Mouse (Mus musculus): Measurements from ENCODE around the gene Gfpt2. TPM values are rescaled to one million over a fixed set of nuclear protein-coding genes. Genes with fewer than 3 reads are reported as not detected.

The Gfpt2 gene
- polyA plus RNA-seq, 1 experiment from 2014 or later = 1.6 TPM

- H3K4me2 ChIP-seq = no peak overlapping the region
- peak; percentile 87 for ATAC-seq (ENCODE audit: low read depth)
Observed at GRCm38 (mm10) chr11:49863926-49864325, 69.9 kb downstream of the Gfpt2 start.

GRCm38 (mm10) chr11:49867320-49867719 is 73.3 kb downstream of the Gfpt2 start:
- no peak for ATAC-seq (ENCODE audit: low read depth)
- no peaks in the 10 kb centered on the region for H3K9me3 ChIP-seq (replicated peaks)
- 77% methylated on average over 5 of the region's 5 CpGs for WGBS (ENCODE audit: insufficient replicate concordance)

More at GRCm38 (mm10) chr11:49863926-49864325, 69.9 kb downstream of the Gfpt2 start:
- Histone ChIP-seq H3K9ac (no peak overlapping the region), H3K9me3 (replicated peaks) (no peaks in the 10 kb centered on the region), H3K36me3 (peaks cover 35% of the 10 kb centered on the region), H3K4me3 (replicated peaks) (no peak overlapping the region), H3K27ac (peak overlapping the region; percentile 50), H3K4me1 (replicated peaks) (peaks cover 48% of the 10 kb centered on the region), H3K27me3 (no peaks in the 10 kb centered on the region)
- DNase-seq = peak; percentile 33

GRCm38 (mm10) chr11:49869762-49870161 is 75.8 kb downstream of the Gfpt2 start:
- Histone ChIP-seq H3K27me3 (no peaks in the 10 kb centered on the region), H3K9me3 (replicated peaks) (no peaks in the 10 kb centered on the region), H3K4me3 (replicated peaks) (no peak overlapping the region), H3K4me1 (replicated peaks) (peaks cover 26% of the 10 kb centered on the region), H3K27ac (no peak overlapping the region), H3K9ac (no peak overlapping the region), H3K4me2 (no peak overlapping the region), H3K36me3 (peaks cover 62% of the 10 kb centered on the region)
- ATAC-seq (ENCODE audit: low read depth) (no peak), DNase-seq (peak; percentile 31)

More at GRCm38 (mm10) chr11:49867320-49867719, 73.3 kb downstream of the Gfpt2 start:
- peaks cover 54% of the 10 kb centered on the region for H3K36me3 ChIP-seq
- H3K9ac ChIP-seq = no peak overlapping the region
- H3K4me3 ChIP-seq (replicated peaks) = no peak overlapping the region
- H3K4me2 ChIP-seq = no peak overlapping the region
- no peaks in the 10 kb centered on the region for H3K27me3 ChIP-seq
- no peak overlapping the region for H3K27ac ChIP-seq
- H3K4me1 ChIP-seq (replicated peaks) = peaks cover 29% of the 10 kb centered on the region
- DNase-seq = no peak

DNA sequence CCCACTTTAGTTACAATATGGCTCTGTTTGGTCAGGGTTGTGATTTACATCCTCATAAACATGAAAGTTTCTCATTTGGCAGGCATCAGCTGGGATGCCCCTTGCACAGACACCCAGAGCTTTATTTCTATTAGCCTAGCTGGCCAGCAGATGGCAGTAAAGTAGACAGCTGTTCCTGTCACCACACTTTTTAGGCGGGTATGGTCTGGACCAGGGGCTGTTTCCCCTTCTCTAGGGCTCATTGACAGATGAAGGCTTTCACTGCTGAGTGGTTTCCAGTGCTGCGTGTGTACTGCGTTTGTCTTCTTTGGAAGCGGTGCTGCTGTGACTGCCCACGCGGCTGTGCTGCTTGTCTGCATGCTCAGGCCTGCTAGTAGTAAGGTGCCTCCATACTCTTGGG is 77.9 kb downstream of the Gfpt2 start:
- WGBS (ENCODE audit: insufficient replicate concordance) = 55% methylated on average over 6 of the region's 6 CpGs
- H3K9ac ChIP-seq = no peak overlapping the region
- peaks cover 68% of the 10 kb centered on the region for H3K36me3 ChIP-seq
- no peaks in the 10 kb centered on the region for H3K9me3 ChIP-seq (replicated peaks)
- no peaks in the 10 kb centered on the region for H3K27me3 ChIP-seq
- ATAC-seq (ENCODE audit: low read depth) (no peak), DNase-seq (peak; percentile 48)
- H3K4me3 ChIP-seq (replicated peaks) = no peak overlapping the region
- H3K4me1 ChIP-seq (replicated peaks) = peaks cover 22% of the 10 kb centered on the region
- peak overlapping the region; percentile 82 for H3K27ac ChIP-seq
- no peak overlapping the region for H3K4me2 ChIP-seq

GRCm38 (mm10) chr11:49872779-49873178 is 78.8 kb downstream of the Gfpt2 start:
- DNase-seq = peak; percentile 69
- H3K9ac ChIP-seq = peak overlapping the region; percentile 54

DNA sequence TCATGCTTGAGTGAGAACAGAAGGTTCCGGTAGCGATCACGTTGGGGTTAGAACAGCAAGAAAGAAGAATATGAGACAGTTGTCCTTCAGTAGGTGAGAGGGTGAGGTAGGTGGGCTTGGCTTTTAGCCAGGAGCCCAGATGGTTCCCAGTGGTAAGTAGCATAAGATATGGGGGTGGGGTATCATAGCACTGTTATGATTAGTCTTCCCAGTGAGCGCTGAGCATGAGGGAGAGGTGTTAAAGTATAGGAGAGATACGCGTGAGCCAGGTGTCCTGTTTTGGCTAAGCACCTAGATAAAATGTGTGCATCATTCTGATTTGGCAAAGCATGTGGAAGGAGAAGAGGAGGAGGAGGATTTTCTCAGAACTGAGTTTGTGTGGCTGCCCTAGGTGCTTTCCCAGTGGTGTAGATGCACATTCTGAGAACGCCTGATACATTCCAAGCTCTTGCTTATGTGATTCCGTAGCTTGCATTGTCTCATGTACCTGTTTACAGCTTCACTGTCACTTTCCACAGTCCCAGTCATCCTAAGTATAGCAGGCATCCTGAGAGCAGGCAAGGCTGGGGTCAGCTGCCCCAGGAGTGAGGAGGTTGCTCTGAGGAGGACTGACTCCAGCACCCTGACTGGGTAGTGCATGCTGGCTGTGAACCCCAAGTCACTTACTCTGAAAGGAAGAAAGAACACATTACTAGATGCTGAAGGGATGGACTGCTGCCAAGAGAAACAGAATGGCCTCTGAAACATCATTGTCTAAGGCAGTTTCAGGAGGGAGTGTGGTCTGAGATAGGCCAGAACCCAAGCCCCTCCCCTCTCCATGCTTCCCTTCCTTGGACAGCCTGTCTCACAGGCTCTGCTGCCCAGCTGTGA is 83.2 kb downstream of the Gfpt2 start:
- 81% methylated on average over 8 of the region's 8 CpGs for WGBS (ENCODE audit: insufficient replicate concordance)
- Histone ChIP-seq H3K27ac (no peak overlapping the region), H3K36me3 (peaks cover 67% of the 10 kb centered on the region), H3K4me3 (replicated peaks) (no peak overlapping the region), H3K9ac (no peak overlapping the region), H3K4me1 (replicated peaks) (peaks cover 17% of the 10 kb centered on the region), H3K4me2 (no peak overlapping the region), H3K27me3 (no peaks in the 10 kb centered on the region), H3K9me3 (replicated peaks) (no peaks in the 10 kb centered on the region)
- DNase-seq (no peak), ATAC-seq (ENCODE audit: low read depth) (no peak)

More at GRCm38 (mm10) chr11:49872779-49873178, 78.8 kb downstream of the Gfpt2 start:
- 43% methylated on average over 6 of the region's 6 CpGs for WGBS (ENCODE audit: insufficient replicate concordance)
- H3K4me3 ChIP-seq (replicated peaks) = no peak overlapping the region
- H3K36me3 ChIP-seq = peaks cover 66% of the 10 kb centered on the region
- H3K27ac ChIP-seq = peak overlapping the region; percentile 82
- H3K27me3 ChIP-seq = no peaks in the 10 kb centered on the region
- peaks cover 22% of the 10 kb centered on the region for H3K4me1 ChIP-seq (replicated peaks)
- H3K9me3 ChIP-seq (replicated peaks) = no peaks in the 10 kb centered on the region
- H3K4me2 ChIP-seq = peak overlapping the region; percentile 23
- ATAC-seq (ENCODE audit: low read depth) = peak; percentile 90

- 83% methylated on average over 3 of the region's 3 CpGs for WGBS (ENCODE audit: insufficient replicate concordance)
- no peak overlapping the region for H3K9ac ChIP-seq
- H3K4me1 ChIP-seq (replicated peaks) = no peaks in the 10 kb centered on the region
- peaks cover 62% of the 10 kb centered on the region for H3K36me3 ChIP-seq
- DNase-seq (no peak), ATAC-seq (ENCODE audit: low read depth) (no peak)
- H3K27me3 ChIP-seq = no peaks in the 10 kb centered on the region
- no peak overlapping the region for H3K27ac ChIP-seq
- no peak overlapping the region for H3K4me3 ChIP-seq (replicated peaks)
- no peak overlapping the region for H3K4me2 ChIP-seq
- H3K9me3 ChIP-seq (replicated peaks) = no peaks in the 10 kb centered on the region
Observed at GRCm38 (mm10) chr11:49879950-49880642, 86.1 kb downstream of the Gfpt2 start.

DNA sequence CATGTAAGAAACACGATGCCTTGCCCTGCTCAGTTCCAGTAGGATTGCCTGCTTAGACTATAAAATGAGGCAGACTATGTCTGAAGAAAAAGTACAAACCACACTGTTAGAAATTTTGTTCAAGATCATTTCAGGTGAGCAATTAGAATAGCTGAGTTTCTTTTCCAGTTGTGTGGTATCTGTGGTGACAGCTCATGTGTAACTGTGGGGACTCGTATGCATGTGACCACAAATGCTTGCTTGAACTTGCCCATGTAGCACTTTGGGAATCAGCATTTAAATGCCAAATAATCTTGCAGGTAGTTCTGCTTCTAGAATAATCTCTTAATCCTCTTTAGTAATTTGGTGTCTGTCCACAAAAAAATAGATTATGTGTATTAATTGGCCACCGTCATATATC is 89.4 kb downstream of the Gfpt2 start:
- Histone ChIP-seq H3K9me3 (replicated peaks) (no peaks in the 10 kb centered on the region), H3K36me3 (peaks cover 55% of the 10 kb centered on the region), H3K4me3 (replicated peaks) (no peak overlapping the region), H3K27me3 (no peaks in the 10 kb centered on the region), H3K27ac (no peak overlapping the region), H3K9ac (no peak overlapping the region), H3K4me1 (replicated peaks) (no peaks in the 10 kb centered on the region), H3K4me2 (no peak overlapping the region)
- ATAC-seq (ENCODE audit: low read depth) (no peak), DNase-seq (no peak)
- WGBS (ENCODE audit: insufficient replicate concordance) = 78% methylated on average over 3 of the region's 3 CpGs

Small RNAs within 50 kb of the gene (microRNA-seq; reads per million reads assigned to microRNA genes)
- not detected for gene Gm23813

Other genes with a start within 250 kb of the Gfpt2 start
- not detected in 2 replicates for gene Olfr1380, start 237.3 kb upstream of the Gfpt2 start, polyA plus RNA-seq (2015; fragmentation: Nextera tagmentation; extraction: Ambion mirVana)
- 2.4 and 2.7 TPM in 2 replicates for gene Flt4, start 184.9 kb upstream of the Gfpt2 start, polyA plus RNA-seq (2015; fragmentation: Nextera tagmentation; extraction: Ambion mirVana)
- not detected in 2 replicates for gene Scgb3a1, start 130.6 kb upstream of the Gfpt2 start, polyA plus RNA-seq (2015; fragmentation: Nextera tagmentation; extraction: Ambion mirVana)
- gene Cnot6, start 81.5 kb upstream of the Gfpt2 start, polyA plus RNA-seq (2015; fragmentation: Nextera tagmentation; extraction: Ambion mirVana) = 24.4 and 30.4 TPM in 2 replicates
- gene Mapk9, start 52.6 kb downstream of the Gfpt2 start, polyA plus RNA-seq (2015; fragmentation: Nextera tagmentation; extraction: Ambion mirVana) = 21.6 and 28.3 TPM in 2 replicates
- gene Rasgef1c, start 107.7 kb downstream of the Gfpt2 start, polyA plus RNA-seq (2015; fragmentation: Nextera tagmentation; extraction: Ambion mirVana) = not detected in 2 replicates
- 30.6 and 35.5 TPM in 2 replicates for gene Rnf130, start 231.2 kb downstream of the Gfpt2 start, polyA plus RNA-seq (2015; fragmentation: Nextera tagmentation; extraction: Ambion mirVana)